Mouse (Mus musculus) midbrain, embryonic 14.5 days (tissue): Measurements from ENCODE around the gene Gm4737. TPM values are rescaled to one million over a fixed set of nuclear protein-coding genes. Genes with fewer than 3 reads are reported as not detected.

Source experiments
- ATAC-seq: fragments of 200-750 bp; cut with Nextera tagmentation; 2 replicates; pipeline ENCODE4 v1.8.0; 2017; ENCODE audit warnings: moderate number of reproducible peaks, moderate library complexity; ENCODE audit not compliant: low FRiP score, low TSS enrichment
- DNase-seq: peaks from one replicate; pipeline ENCODE4 v3.0.0-alpha.2; 2015
- H3K27ac ChIP-seq: fragments of 300-500 bp; sonication (generic); replicated peaks from 2 replicates; pipeline ENCODE4 v1.5.1; 2014; ENCODE audit warnings: mild to moderate bottlenecking, low read depth, low read length, moderate library complexity
- H3K27me3 ChIP-seq: fragments of 300-500 bp; sonication (generic); 2 replicates; pipeline ENCODE4 v1.6.1; 2014; ENCODE audit warnings: low read length, control low read depth, mixed read lengths; ENCODE audit not compliant: control insufficient read depth, insufficient read depth
- H3K36me3 ChIP-seq: fragments of 300-500 bp; sonication (generic); 2 replicates; pipeline ENCODE4 v1.6.1; 2014; ENCODE audit warnings: low read length, control low read depth; ENCODE audit not compliant: control insufficient read depth, insufficient read depth
- H3K4me1 ChIP-seq: fragments of 300-500 bp; sonication (generic); 2 replicates; pipeline ENCODE4 v1.6.1; 2014; ENCODE audit warnings: mild to moderate bottlenecking, antibody characterized with exemption, low read length, control low read depth; ENCODE audit not compliant: control insufficient read depth, insufficient read depth
- H3K4me2 ChIP-seq: fragments of 300-500 bp; sonication (generic); 2 replicates; pipeline ENCODE4 v1.6.1; 2014; ENCODE audit warnings: mild to moderate bottlenecking, low read length, moderate library complexity
- H3K4me3 ChIP-seq: fragments of 300-500 bp; sonication (generic); replicated peaks from 2 replicates; pipeline ENCODE4 v1.5.1; 2014; ENCODE audit warnings: low read depth, low read length
- H3K9ac ChIP-seq: fragments of 300-500 bp; sonication (generic); replicated peaks from 2 replicates; pipeline ENCODE4 v1.6.1; 2014; ENCODE audit warnings: mild to moderate bottlenecking, low read length, moderate library complexity
- H3K9me3 ChIP-seq: fragments of 300-500 bp; sonication (generic); 2 replicates; pipeline ENCODE4 v1.6.1; 2016; ENCODE audit warnings: low read length, control low read depth, mixed read lengths; ENCODE audit not compliant: control insufficient read depth
- WGBS: fragments of 180-500 bp; shearing (Covaris S2); extraction: QIAGEN DNeasy Blood & Tissue Kit; methylation state at CpG from one replicate; pipeline ENCODE4 v1.1.7; 2014; 5-methylcytosine and 5-hydroxymethylcytosine counted together
- polyA plus RNA-seq: library from polyadenylated mRNA; unstranded; fragments of >200 nt; fragmentation: Nextera tagmentation; extraction: Ambion mirVana; gene quantifications from 2 replicates; pipeline ENCODE4 v1.2.1, GENCODE M21; 2014

The Gm4737 gene
- polyA plus RNA-seq, 1 experiment from 2014 or later = 2.0 TPM

DNA sequence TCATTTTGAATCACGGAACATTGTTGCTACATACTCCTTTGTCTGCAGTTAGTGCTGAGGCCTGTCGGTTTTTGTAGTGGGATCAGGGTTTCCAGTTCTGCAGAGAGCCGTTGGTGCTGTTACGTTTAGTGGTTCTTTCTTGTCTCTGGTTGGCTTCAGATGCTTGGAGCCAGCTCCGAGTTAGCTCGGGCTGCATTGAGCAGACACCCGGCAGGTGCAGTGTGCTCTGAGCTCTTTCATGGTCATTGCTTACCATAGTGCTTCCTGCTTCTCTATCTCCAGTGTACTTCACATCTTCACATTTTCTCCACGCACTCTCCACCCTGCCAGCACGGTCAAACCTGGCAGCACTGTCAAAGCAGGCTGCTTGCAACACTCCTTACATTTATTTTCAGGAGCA, 50.4 kb downstream of the Gm4737 start:
- no peak overlapping the region for H3K4me2 ChIP-seq
- no peak overlapping the region for H3K9ac ChIP-seq
- H3K36me3 ChIP-seq = no peaks in the 10 kb centered on the region
- H3K9me3 ChIP-seq = no peaks in the 10 kb centered on the region
- DNase-seq = no peak
- no peaks in the 10 kb centered on the region for H3K4me1 ChIP-seq
- H3K4me3 ChIP-seq = no peak overlapping the region
- WGBS = 84% methylated on average over 9 of the region's 9 CpGs
- H3K27me3 ChIP-seq = no peaks in the 10 kb centered on the region
- no peak overlapping the region for H3K27ac ChIP-seq
- no peak for ATAC-seq

Other genes with a start within 250 kb of the Gm4737 start
- 4.0 and 6.4 TPM in 2 replicates for gene Phldb2, start 201.5 kb downstream of the Gm4737 start, polyA plus RNA-seq
- gene Plcxd2, start 144.9 kb downstream of the Gm4737 start, polyA plus RNA-seq = 8.7 and 8.8 TPM in 2 replicates
- 0.12 and 0.13 TPM in 2 replicates for gene Cd96, start 34.8 kb downstream of the Gm4737 start, polyA plus RNA-seq